Mouse (Mus musculus): ENCODE measurements at regions not wholly inside any gene's neighbourhood (a gene's known extent, or its start where the extent isn't known, plus 50 kb on each side); places are given as distances from the start of the nearest gene placed in this dataset.

DNA sequence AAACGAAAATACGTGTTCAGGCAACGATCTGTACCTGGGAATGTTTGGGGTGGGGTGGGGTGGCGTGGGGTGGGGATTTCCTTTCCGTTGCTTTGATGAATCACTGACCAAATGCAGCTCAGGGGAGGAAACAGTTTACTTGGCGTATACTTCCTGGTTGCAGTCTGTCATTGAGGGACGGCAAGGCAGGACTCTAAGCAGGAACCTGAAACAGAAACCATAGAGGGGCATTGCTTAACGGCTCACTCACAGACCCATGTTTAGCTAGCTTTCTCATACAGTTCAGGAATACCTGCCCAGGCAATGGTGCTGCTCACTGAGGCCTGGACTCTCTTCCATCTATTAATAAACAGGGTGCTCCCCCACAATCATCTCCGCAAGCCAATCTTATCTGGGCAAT, 55.1 kb upstream of the Smox start:
- DNase-seq, result no peak

DNA sequence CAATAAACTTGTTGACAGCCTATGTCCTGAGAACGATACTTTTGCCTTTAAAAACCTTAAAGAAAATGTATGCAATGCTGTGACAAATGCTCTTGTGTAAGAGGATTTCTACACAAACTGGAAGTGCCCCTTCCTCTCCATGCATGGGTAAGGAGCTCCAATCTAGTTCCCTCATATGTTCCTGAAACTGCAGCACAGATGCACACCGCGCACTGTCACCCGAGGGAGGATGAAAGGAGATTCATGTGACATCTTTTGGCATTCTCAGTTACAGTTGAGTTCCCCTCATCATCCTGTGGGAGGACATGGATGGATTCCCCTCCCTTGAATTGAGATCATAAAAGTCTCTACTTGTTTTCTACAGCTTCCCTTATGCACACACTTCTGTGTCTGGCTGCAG, 60.8 kb upstream of the Smox start:
- DNase-seq, result no peak

DNA sequence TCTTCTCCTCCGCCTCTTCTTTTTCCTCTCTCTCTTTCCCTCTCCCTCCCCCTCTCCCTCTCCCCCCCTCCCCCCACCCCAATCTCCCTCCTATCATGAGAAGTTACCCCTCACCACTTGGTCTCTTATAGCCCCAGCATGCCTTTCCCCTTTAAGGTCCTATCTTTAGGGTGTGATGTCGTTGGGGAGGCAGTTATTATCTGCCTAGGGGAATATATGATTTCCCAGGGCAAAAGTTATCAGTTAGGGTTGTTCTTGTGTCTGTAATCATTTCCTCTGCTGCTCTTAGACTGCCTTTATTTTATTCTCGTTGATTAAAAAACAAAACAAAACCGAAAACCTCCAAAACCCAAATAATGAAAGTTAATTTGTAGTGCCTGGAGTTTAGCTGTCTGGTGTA, 63.2 kb upstream of the Smox start:
- DNase-seq, result no peak

DNA sequence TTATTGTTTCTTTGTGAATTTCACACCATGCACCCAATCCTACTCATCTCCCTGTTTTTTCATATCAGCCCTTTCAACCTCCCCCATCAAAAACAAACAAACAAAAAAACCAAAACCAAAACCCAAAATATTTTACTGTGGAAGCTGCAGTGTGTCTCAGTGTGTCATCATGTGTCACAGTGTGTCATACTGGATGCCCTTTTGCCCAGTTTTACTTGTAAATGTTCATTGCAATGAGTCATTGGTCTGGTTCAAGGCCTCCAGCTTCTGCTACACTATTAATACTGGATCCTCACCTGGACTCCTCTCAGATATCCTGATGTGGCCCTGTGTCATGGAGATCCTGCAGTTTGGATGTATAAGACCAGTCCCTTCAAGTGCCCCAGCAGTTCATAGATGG, 64.4 kb upstream of the Smox start:
- DNase-seq, result peak; percentile 22

DNA sequence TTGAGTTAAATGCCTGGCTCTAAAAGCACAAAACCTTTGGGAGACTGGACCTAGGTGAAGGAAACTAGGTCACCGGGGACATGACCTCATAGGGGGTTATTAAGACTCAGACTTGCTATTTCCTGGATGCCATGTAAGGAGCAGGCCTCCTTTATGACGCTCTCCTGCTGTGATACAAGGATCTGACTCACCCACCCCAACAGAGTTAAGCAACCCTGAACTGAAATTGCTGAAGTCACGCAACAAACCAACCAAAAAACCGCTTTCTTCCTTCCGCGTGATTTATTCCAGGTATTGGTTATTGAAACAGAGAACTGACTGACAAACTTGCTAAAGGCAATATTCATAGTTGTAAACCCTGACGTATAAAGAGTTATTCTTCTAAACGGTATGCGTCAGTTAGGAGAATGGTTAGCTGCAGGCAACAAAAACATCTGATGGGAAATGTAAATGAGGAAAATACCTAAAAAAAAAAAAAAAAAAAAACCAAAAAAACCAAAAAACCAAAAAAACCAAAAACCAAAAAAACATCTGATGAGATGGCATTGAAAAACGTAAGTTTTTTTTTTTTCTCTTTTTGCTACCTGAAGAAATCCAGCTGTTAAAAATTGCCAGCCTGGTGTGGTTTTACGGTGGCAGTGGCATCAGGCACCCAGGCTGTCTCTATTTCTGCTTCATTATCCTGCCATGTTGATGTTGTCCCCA, 67.5 kb upstream of the Smox start:
- no peak for DNase-seq

DNA sequence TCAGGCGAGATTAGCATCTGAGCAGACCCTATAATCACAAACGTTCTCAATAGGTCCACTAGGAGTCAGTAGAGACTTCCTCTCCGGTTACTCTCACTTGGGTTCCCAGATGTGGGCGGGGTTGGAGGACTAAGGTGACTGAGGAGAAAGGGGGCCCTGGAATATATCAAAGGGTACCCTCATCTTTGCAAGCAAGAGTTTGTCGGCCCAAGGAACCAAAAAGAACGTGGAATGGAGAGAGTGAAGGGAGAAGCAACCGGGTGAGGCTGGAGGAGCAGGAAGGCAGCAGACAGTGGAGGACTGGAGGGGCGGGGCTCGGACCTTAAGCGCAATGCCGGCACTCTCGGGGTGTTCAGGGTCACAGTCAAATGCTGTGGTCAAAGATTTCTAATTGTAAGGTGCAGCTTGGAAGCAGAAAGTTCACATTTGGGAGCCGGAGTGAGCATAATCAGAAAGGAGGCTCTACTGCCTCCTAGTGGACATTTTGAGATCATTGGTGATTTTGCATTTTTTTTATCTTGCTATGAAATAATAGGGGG, 68.3 kb upstream of the Smox start:
- peak; percentile 73 for DNase-seq

DNA sequence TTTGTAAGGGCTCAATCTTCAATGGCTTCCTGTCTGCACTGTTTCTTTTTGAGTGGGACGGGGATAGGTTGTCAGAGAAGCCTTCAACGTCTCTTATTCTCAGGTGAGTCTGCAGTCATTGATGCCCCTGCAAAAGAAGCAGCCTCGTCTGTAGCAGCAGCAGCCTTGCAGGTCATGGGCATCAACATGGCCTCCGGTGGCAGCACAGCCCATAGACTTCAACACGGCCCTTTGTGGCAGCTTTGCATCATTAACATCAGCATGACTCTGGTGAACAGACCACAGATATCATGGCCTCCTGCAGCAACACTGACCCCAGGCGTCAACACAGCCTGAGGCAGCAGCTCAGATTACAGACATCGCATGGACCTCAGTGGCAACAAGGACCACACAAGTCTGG, 65.4 kb upstream of the Rnf24 start:
- no peak for DNase-seq

DNA sequence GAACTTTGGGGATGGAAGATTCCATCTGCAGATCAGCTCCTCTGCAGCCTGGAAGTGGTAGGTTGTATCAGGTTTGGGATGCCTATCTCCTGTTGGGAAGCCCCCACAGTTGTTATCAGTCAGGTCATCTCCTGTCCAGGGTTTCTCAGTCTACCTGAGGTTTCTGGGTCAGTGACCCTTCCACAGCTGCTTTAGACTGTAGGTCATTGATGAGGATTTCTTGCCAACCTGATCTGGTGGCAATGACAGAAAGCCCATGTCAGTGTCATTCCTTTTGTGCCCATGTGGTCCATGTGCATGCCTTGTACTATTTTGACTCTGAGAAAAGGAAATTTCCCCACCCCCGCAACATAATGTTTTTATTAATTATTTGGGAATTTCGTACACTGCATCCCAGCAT, 64.8 kb upstream of the Rnf24 start:
- DNase-seq, result no peak

DNA sequence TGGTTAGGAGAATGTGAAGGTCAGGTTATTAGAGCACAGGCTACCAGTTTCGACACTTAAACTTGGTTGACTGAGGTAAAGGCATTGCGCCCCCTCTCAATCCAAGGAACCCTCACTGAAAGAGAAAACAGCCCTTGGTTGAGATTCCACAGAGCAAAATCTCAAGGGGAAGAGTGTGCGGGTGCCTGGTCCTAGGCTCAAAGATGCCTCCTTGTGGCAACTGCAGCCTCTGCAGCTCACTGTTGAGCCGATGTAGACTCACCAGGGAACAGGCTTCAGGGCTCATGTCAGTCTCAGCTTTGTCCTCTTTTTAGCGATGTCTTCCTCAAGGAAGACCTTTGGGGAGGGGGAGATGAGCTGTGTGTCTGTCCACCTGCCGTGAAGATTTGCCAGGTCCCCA, 63.8 kb upstream of the Rnf24 start:
- DNase-seq, result peak; percentile 77

DNA sequence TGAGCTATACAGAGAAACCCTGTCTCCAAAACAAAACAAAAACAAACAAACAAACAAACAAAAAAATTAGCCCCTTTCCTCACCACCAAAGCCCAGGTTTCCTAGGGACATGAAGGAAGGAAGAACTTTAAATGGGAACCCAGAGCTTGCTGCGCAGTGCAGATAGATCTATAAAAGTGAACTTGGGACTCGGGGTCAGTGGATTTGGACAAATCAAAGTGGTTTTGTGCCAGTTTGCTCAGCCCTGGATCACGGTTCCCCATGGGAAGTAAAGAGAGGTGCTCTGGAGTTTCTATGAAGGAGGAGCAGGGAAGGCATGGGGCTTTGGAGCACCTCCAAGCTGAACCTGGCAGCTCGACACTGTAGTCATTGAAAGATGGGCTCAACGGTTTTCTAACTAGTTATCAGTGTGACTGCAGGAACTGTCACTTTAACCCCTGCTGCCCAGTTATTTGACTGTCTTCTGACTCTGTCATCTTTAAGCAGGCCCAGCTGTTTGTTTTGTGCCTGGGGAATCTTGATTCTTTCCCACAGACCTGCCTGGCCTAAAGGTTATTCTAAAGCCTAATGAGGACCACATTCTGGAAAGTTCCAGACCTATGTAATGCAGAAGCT, 58.3 kb upstream of the Rnf24 start:
- no peak for DNase-seq

DNA sequence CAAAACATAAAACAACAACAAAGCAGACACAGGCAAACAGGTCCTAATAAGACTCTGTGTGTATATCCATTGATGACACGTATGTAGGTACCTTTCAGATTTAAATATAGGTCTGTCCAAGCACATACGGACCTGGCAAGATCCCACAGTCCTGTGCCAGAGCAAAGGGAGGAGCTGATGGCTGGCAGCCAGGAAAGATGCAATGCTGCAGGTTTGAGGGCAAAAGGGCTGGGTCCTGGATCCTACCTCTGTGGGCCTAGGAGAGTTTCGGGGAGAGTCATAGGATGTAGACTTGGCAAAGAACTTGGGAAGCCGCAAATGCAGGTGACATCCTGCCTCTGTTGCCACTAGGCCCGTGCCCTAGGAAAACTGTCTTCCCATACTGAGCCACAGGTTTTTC, 54.6 kb upstream of the Rnf24 start:
- DNase-seq, result peak; percentile 14

DNA sequence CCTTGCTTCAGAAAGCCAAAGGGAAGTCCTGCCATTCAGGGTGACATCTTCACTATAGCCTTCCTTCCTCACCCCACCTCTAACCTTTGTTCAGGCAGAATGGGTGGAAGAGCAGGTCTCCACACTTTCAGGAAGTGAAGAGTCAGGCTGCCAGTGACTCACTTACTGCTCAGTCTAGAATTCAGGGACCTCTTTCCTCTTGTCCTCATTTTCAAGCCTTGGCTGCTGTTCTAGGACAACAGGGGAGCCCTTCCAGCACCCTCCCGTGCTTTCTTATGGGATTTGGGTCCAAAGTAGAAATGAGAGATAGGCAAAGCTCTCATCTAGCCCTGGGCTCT, 51.5 kb upstream of the Rnf24 start:
- DNase-seq, result no peak

DNA sequence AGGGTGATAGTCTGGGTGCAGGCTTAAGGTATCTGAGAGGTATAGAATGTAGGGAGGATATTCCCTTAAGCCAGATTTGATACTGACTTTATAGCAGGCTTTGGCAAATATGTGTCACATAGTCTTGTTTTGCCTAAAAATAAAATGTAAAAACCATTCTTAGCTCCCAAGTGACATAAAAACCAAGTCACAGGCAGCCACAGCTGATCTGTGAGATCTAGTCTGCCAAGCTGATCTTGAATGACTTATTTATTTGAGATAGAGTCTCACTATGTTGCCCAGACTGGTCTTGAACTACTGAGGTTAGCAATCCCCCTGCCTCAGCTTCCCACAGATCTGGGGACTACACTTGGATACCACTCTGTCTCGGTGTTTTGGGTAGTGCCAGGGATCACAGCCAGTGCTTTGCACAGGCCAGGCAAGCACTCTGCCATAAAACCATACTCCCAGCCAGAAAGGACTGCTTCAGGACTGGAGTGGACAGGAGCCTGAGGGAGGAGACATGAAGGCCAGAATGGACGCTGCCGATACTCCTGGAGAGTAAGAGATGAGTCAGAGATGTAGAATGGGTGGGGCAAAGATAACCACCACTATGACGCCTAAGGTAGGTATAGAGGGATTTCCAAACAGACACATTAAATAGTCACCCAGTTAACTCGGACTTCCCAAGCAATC, 51.0 kb upstream of the Rnf24 start:
- no peak for DNase-seq
